In the genomic region with DNA sequence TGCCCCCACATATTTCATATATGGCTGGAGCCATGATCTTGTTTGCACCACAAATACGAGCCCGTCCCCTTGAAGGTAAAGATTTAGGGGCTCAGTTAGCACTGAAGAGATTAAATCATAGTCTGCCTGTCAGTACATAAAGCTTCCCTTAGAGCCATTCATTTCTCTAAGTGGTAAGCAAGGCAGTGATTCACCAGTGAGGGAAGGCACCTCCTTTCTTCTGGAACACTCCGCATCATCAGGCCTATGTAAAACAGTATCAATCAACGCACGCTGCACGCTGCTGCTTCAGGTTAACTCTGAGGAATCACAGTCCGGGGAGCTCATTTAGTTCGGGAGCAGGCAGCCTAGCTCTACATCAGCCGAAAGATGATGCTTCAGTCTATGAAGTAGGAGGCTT, we compare ENCODE assay signal across 33 mouse cellular contexts.
"Had no signal": no experiment of that assay in that cellular context is flagged by ENCODE, and none has a peak within 500 bp of the region (broad histone marks: within the 10 kb centered on the region; RNA-seq: fewer than 3 reads in every experiment).

No protein-coding gene starts in this region.

- H3K9me3 ChIP-seq: heart, embryonic 12.5 days; heart, embryonic 13.5 days; heart, embryonic 15.5 days; hindbrain, embryonic 10.5 days; hindbrain, embryonic 12.5 days; hindbrain, embryonic 13.5 days; hindbrain, embryonic 15.5 days; intestine, embryonic 15.5 days; kidney, embryonic 15.5 days had no signal

- H3K27ac ChIP-seq: heart, embryonic 13.5 days; heart, embryonic 15.5 days; hindbrain, embryonic 10.5 days; hindbrain, embryonic 12.5 days; hindbrain, embryonic 13.5 days; hindbrain, embryonic 14.5 days; hindbrain, embryonic 15.5 days; hindbrain, postnatal 0 days; intestine, embryonic 15.5 days; kidney, embryonic 15.5 days; kidney, postnatal 0 days; layer of hippocampus, adult 2 months; left cerebral cortex, adult 2 months had no signal

- H3K4me3 ChIP-seq: heart, embryonic 12.5 days; heart, embryonic 13.5 days; heart, embryonic 15.5 days; hindbrain, embryonic 10.5 days; hindbrain, embryonic 12.5 days; hindbrain, embryonic 13.5 days; hindbrain, embryonic 15.5 days; intestine, embryonic 15.5 days; kidney, embryonic 15.5 days; layer of hippocampus, adult 2 months; left cerebral cortex, adult 2 months had no signal

- ATAC-seq: hindbrain, embryonic 16.5 days; hindbrain, postnatal 0 days; inflammation-experienced regulatory T-cells, adult 6 months; intestine, embryonic 15.5 days; intestine, embryonic 16.5 days; intestine, postnatal 0 days had no signal

- H3K4me2 ChIP-seq: heart, embryonic 12.5 days; heart, embryonic 13.5 days; heart, embryonic 15.5 days; hindbrain, embryonic 12.5 days; hindbrain, embryonic 13.5 days; hindbrain, embryonic 14.5 days; hindbrain, embryonic 15.5 days; intestine, embryonic 15.5 days; kidney, embryonic 15.5 days had no signal

- DNase-seq: heart, postnatal 10 days; heart, postnatal 14 days; heart, postnatal 4 days; kidney, adult 11 months; kidney, adult 18-20 months; kidney, adult 2 months; kidney, adult 8-10 months; kidney, adult 9 months; kidney, postnatal 10 days; kidney, postnatal 14 days; kidney, postnatal 25 days; kidney, postnatal 36 days; kidney, postnatal 4 days; layer of hippocampus, adult 9-11 months; layer of hippocampus, postnatal 36 days had no signal

- H3K9ac ChIP-seq: heart, embryonic 12.5 days; heart, embryonic 13.5 days; heart, embryonic 15.5 days; hindbrain, embryonic 12.5 days; hindbrain, embryonic 13.5 days; hindbrain, embryonic 14.5 days; hindbrain, embryonic 15.5 days; intestine, embryonic 15.5 days; kidney, embryonic 15.5 days had no signal

- H3K36me3 ChIP-seq: heart, embryonic 12.5 days; heart, embryonic 13.5 days; heart, embryonic 15.5 days; hindbrain, embryonic 10.5 days; hindbrain, embryonic 12.5 days; hindbrain, embryonic 13.5 days; hindbrain, embryonic 15.5 days; intestine, embryonic 15.5 days; kidney, embryonic 15.5 days had no signal

- H3K4me1 ChIP-seq: heart, embryonic 12.5 days; heart, embryonic 13.5 days; heart, embryonic 15.5 days; hindbrain, embryonic 10.5 days; hindbrain, embryonic 12.5 days; hindbrain, embryonic 13.5 days; hindbrain, embryonic 15.5 days; intestine, embryonic 15.5 days; kidney, embryonic 15.5 days had no signal

- H3K27me3 ChIP-seq: heart, embryonic 12.5 days; heart, embryonic 13.5 days; heart, embryonic 15.5 days; hindbrain, embryonic 12.5 days; hindbrain, embryonic 13.5 days; hindbrain, embryonic 15.5 days; intestine, embryonic 15.5 days; kidney, embryonic 15.5 days had no signal
